Mouse (Mus musculus) cerebellum, postnatal 36 days (tissue): ENCODE measurements at regions not wholly inside any gene's neighbourhood (a gene's known extent, or its start where the extent isn't known, plus 50 kb on each side); places are given as distances from the start of the nearest gene placed in this dataset.
A peak's percentile ranks its signal among the peaks of the same experiment; 100 is the strongest.

Source experiments
- DNase-seq, 2 experiments: peaks; one replicate each; pipeline ENCODE4 v3.0.0; 2021 to 2022; ENCODE audit warnings: mixed read lengths in 2 of 2

DNA sequence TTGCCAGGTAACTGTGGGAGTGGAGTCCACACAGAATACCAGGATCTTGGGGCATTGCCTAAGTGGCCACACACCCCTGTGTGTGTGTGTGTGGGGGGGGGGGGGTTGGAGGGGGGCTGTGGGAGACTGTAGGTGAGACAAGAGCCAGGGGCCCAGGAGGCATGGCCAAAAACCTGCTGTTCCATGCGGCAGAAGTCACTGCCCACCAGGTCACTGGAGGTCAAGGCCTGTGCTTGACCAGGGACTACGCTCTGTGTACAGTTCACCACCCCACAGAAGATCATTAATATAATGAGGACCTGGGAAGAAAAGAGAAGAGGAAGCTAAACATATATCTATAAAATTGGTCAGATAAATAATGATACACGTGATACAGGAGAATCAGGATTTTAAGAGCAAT lies 889.5 kb downstream of the Ankrd7 start:
- no peak for DNase-seq

DNA sequence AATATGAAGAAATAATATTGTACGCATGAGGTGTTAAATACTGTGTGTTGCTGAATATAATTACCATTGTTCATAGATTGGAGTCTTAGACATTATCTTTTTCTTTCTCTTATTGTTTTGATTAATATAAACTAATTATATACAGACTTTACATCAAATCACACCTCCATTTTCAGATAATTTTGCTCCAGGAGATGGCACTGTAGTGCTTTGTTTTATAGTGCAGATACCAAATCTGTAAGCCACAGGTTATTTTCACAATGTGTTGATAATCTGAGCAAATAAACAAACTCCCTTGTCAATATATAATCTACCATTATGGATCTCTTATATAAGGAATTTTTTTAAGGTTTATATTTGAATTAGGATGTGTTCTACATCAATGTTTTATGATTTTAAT lies 899.3 kb downstream of the Ankrd7 start:
- DNase-seq = peak in 1 of 2 experiments; percentile 30
